Mouse (Mus musculus) spleen, adult 2 months (tissue): Measurements from ENCODE around the gene Eif4e3. TPM values are rescaled to one million over a fixed set of nuclear protein-coding genes. Genes with fewer than 3 reads are reported as not detected.

ENCODE experiments used
- DNase-seq, 2 experiments: peaks; one replicate each; pipeline versions ENCODE4 v3.0.0 to v3.0.0-alpha.2; 2012 to 2021; ENCODE audit warnings: low spot score in 2 of 2, low read depth in 1 of 2
- H3K27ac ChIP-seq: fragments of 200-500 bp; 2 replicates; pipeline ENCODE4 v1.5.1; 2012; ENCODE audit warnings: low read length, inconsistent platforms; ENCODE audit not compliant: insufficient read depth
- H3K27me3 ChIP-seq: fragments of 200-500 bp; 2 replicates; pipeline ENCODE4 v1.6.1; 2012; ENCODE audit warnings: mild to moderate bottlenecking, moderate library complexity, low read length, inconsistent platforms; ENCODE audit not compliant: control insufficient read depth, insufficient read depth
- H3K36me3 ChIP-seq: fragments of 200-500 bp; 2 replicates; pipeline ENCODE4 v1.6.1; 2012; ENCODE audit warnings: mild to moderate bottlenecking, low read length, inconsistent platforms; ENCODE audit not compliant: control insufficient read depth, insufficient read depth
- H3K4me1 ChIP-seq: fragments of 200-500 bp; 2 replicates; pipeline ENCODE4 v1.6.1; 2011; ENCODE audit warnings: inconsistent platforms; ENCODE audit not compliant: control insufficient read depth, insufficient read depth, insufficient read length
- H3K4me3 ChIP-seq: fragments of 200-500 bp; 2 replicates; pipeline ENCODE4 v1.5.1; 2011; ENCODE audit warnings: mild to moderate bottlenecking, inconsistent platforms; ENCODE audit not compliant: insufficient read depth, insufficient read length; ENCODE audit errors: extremely low read depth
- CTCF ChIP-seq: fragments of 200-500 bp; IDR thresholded peaks from 2 replicates; pipeline ENCODE4 v1.5.1; 2011; ENCODE audit warnings: mild to moderate bottlenecking, inconsistent platforms; ENCODE audit not compliant: insufficient read depth, insufficient read length, insufficient replicate concordance; ENCODE audit errors: extremely low read depth
- POLR2A ChIP-seq: fragments of 200-500 bp; IDR thresholded peaks from 2 replicates; pipeline ENCODE4 v1.6.1; 2011; ENCODE audit warnings: low read depth, low read length, inconsistent platforms
- WGBS: fragments of 180-500 bp; shearing (Covaris S2); methylation state at CpG from one replicate; pipeline ENCODE4 v1.1.7; 2018; 5-methylcytosine and 5-hydroxymethylcytosine counted together
- polyA plus RNA-seq: library from polyadenylated mRNA; depleted of rRNA; stranded (reverse); fragments of >200 nt; gene quantifications from 2 replicates; pipeline ENCODE4 v1.2.3, GENCODE M21; 2012; rRNA removed

Gene Eif4e3
- 3.9 and 4.6 TPM in 2 replicates for polyA plus RNA-seq

DNA sequence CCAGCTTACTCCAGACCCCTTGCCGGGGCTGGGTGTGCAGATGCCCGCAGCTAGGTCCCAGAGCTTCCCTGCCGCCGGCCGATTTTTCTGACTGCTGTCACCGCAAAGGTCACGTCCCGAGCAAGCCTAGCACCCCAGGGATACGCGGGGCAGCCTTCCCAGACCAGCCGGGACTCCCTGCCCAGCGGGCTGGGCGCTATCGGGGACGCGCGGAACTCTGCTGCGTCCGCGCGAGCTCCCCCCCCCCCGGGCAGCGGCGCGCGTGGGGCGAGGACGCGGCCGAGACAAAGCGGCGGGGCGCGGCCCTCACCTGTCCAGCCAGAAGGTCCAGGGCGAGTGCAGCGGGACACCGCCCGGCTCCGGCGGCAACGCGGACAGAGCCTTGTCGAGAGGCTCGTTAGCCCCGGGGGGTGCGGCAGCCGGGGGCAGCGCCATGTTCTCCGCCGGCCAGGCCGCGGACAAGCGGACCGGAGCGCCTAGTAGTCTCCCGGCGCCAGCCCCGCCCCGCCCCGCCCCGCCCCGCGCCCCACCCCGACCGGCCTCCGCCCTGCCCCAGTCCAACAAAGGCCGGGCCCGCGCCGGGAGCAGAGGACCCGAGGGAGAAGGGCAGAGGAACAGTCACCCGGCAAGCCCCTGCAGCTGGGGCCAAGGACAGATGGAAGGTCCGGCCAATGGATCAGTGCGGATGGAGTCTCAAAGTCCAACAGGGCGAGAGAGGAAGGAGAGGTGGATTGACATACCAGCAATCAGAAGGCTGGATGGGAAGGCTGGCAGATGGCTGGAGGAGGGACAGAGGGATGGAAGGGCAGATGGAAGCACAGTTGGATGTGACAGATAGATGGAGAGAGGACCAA, at the start of gene Eif4e3, which contains the start of gene Gm20696:
Gene Eif4e3, minus strand, starts transcription at position 454 of the 854 bp plus-strand sequence.
Gene Gm20696, minus strand, starts transcription at position 480 of the 854 bp plus-strand sequence.
- H3K4me1 ChIP-seq, result peaks cover 7% of the 10 kb centered on the region
- TF ChIP-seq CTCF (no peak), POLR2A (no peak)
- 1% methylated on average over 56 of the region's 75 CpGs for WGBS
- DNase-seq, result peak in 1 of 2 experiments; percentile 32
- no peaks in the 10 kb centered on the region for H3K36me3 ChIP-seq
- no peaks in the 10 kb centered on the region for H3K27me3 ChIP-seq
- peak within 1 kb of the TSS; percentile 90 for H3K4me3 ChIP-seq
- peak within 1 kb of the TSS; percentile 63 for H3K27ac ChIP-seq

- no peaks in the 10 kb centered on the region for H3K4me1 ChIP-seq
- no peak overlapping the region for H3K4me3 ChIP-seq
- H3K27me3 ChIP-seq, result no peaks in the 10 kb centered on the region
- H3K27ac ChIP-seq, result no peak overlapping the region
- H3K36me3 ChIP-seq, result no peaks in the 10 kb centered on the region
- TF ChIP-seq POLR2A (no peak), CTCF (no peak)
- 52% methylated on average over 6 of the region's 6 CpGs for WGBS
- DNase-seq, result no peak
Measured at GRCm38 (mm10) chr6:99715913-99716312, 49.3 kb upstream of the Eif4e3 start.

DNA sequence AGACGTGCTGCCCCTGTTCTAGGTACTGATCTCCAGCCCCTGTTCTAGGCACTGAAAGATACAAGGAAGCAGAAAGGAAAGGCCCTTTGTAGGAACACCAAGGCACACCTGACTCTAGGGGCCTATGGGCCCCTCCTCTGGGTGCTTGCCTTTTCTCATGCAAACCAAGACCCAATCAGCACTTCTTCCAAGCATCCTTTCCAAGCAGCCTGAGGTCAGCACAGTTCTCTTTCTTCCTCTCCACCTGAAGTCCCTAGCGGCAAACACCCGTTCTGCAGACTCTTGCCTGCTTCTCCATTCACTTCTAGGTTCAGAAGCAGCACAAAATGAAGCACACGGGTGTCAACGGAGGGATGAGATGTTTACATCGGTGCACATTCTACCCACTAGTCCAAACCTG, 48.6 kb upstream of the Eif4e3 start:
- H3K4me1 ChIP-seq, result no peaks in the 10 kb centered on the region
- no peak overlapping the region for H3K4me3 ChIP-seq
- TF ChIP-seq POLR2A, result no peak
- no peak for TF ChIP-seq CTCF
- no peaks in the 10 kb centered on the region for H3K36me3 ChIP-seq
- H3K27ac ChIP-seq, result no peak overlapping the region
- H3K27me3 ChIP-seq, result no peaks in the 10 kb centered on the region
- 72% methylated on average over 6 of the region's 6 CpGs for WGBS
- DNase-seq, result no peak

GRCm38 (mm10) chr6:99713256-99713655, 46.7 kb upstream of the Eif4e3 start:
- no peaks in the 10 kb centered on the region for H3K36me3 ChIP-seq
- TF ChIP-seq CTCF, result no peak
- TF ChIP-seq POLR2A, result no peak

DNA sequence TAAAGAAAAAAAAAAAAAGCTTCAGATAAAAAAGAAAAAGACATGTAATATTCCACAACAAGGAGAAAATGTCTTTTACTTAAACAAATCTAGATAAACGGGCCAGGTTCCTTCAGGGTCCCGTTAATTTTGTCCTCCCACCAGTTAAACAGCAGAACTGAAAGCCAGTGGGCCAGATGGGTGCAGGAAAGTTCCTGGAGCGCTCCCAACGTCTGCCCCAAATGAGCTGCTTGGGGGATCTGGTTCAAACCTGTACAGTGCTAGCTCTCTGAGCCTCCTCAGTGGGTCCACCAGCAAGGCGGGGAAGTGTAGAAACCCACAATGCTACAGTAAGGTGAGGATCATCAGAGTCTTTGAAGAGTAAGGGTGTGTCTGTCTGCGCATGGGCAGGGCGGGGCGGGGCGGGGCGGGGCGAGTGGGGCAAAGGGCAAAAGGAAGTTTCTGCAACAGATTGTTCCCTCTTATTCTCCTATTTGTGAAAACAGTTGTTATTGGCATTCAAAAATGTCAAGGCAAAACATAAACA, 45.1 kb upstream of the Eif4e3 start:
- Histone ChIP-seq H3K27ac (no peak overlapping the region), H3K36me3 (no peaks in the 10 kb centered on the region), H3K4me3 (no peak overlapping the region), H3K27me3 (no peaks in the 10 kb centered on the region), H3K4me1 (no peaks in the 10 kb centered on the region)
- WGBS, result 67% methylated on average over 11 of the region's 11 CpGs
- TF ChIP-seq POLR2A (no peak), CTCF (no peak)
- no peak for DNase-seq

More at GRCm38 (mm10) chr6:99713256-99713655, 46.7 kb upstream of the Eif4e3 start:
- H3K27me3 ChIP-seq, result no peaks in the 10 kb centered on the region
- no peaks in the 10 kb centered on the region for H3K4me1 ChIP-seq
- 90% methylated on average over 5 of the region's 5 CpGs for WGBS
- no peak for DNase-seq
- H3K4me3 ChIP-seq, result no peak overlapping the region
- H3K27ac ChIP-seq, result no peak overlapping the region

- no peaks in the 10 kb centered on the region for H3K4me1 ChIP-seq
- H3K4me3 ChIP-seq, result no peak overlapping the region
- DNase-seq, result no peak
- WGBS, result 83% methylated on average over 3 of the region's 3 CpGs
- no peaks in the 10 kb centered on the region for H3K36me3 ChIP-seq
- TF ChIP-seq POLR2A (no peak), CTCF (no peak)
- no peak overlapping the region for H3K27ac ChIP-seq
- H3K27me3 ChIP-seq, result peaks cover 2% of the 10 kb centered on the region; the same call in 1 of the 2 replicates
Measured at GRCm38 (mm10) chr6:99700484-99700883, 33.9 kb upstream of the Eif4e3 start.
